Comparison of ENCODE assay signal across 10 mouse cellular contexts in the genomic region with DNA sequence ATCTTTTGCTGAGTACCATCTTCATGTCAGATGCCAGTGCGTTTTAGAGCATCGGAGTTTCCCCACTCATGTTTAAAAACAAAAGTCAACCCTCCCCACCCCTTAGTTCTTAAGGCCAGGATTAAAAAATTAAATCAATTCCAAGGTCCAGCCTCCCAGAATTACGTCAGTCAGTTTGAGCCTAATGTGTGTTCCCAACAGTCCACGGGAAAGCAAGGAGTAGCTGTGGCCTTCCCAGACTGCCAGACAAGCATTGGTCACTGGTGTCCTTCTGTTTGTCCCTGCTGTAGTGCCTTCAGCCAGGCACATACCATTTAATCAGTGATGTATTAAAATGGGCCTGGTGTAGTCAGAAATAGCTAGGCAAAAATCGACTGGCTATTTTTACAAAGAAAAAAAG.
DNase-seq lines count a peak whose midpoint lies in the region.
"Had no signal": no experiment of that assay in that cellular context is flagged by ENCODE, and none has a peak within 500 bp of the region (broad histone marks: within the 10 kb centered on the region; RNA-seq: fewer than 3 reads in every experiment).

No protein-coding gene starts in this region.

- peak; percentile 64 to 87 for DNase-seq in adrenal gland, adult (ENCODE audit: inconsistent age in 2 of 2, low spot score in 1 of 2)
- DNase-seq in adrenal gland, postnatal 25 days: no peak
- peak; percentile 59 for DNase-seq in kidney, adult 11 months
- DNase-seq in kidney, adult 18-20 months: no peak
- no peak for DNase-seq in heart, embryonic 10.5 days (ENCODE audit: low spot score)
- peak; percentile 55 for DNase-seq in kidney, postnatal 14 days
- DNase-seq in urinary bladder, adult 2 months (ENCODE audit: low spot score): no peak
- DNase-seq in cerebellum, postnatal 25 days: no peak

- H3K4me3 ChIP-seq in heart, embryonic 10.5 days: no peak overlapping the region
- H3K4me3 ChIP-seq: limb, embryonic 12.5 days; neural tube, embryonic 13.5 days had no signal

- 0 out of 2 replicates have a peak overlapping the region, but pooled peaks have one; percentile 83 for H3K27ac ChIP-seq in heart, embryonic 10.5 days
- H3K27ac ChIP-seq: limb, embryonic 12.5 days had no signal

- no peaks in the 10 kb centered on the region for H3K27me3 ChIP-seq in heart, embryonic 10.5 days (ENCODE audit: insufficient read depth, poor library complexity, severe bottlenecking)
- H3K27me3 ChIP-seq: limb, embryonic 12.5 days; neural tube, embryonic 13.5 days had no signal

- no peaks in the 10 kb centered on the region for H3K36me3 ChIP-seq in heart, embryonic 10.5 days
- H3K36me3 ChIP-seq: limb, embryonic 12.5 days had no signal

- WGBS in heart, embryonic 10.5 days: 68% methylated on average over 5 of the region's 5 CpGs

- H3K4me1 ChIP-seq in heart, embryonic 10.5 days: peaks cover 48% of the 10 kb centered on the region

- H3K9me3 ChIP-seq in heart, embryonic 10.5 days: no peaks in the 10 kb centered on the region
- H3K9me3 ChIP-seq: limb, embryonic 12.5 days; neural tube, embryonic 13.5 days had no signal

Comparison
In these comparisons a context has a peak if more than half of its experiments do, and no peak if none do; other contexts are left out.
1. DNase-seq: peak in adrenal gland, adult (2 of 2), kidney, adult 11 months (single experiment) and kidney, postnatal 14 days (single experiment); none in adrenal gland, postnatal 25 days (single experiment), kidney, adult 18-20 months (single experiment), heart, embryonic 10.5 days (single experiment), urinary bladder, adult 2 months (single experiment) and cerebellum, postnatal 25 days (0 of 2).